ENCODE assay signal across 21 mouse cellular contexts in genomic region chr15:57302710-57303109, GRCm38 (mm10).
A peak's percentile ranks its signal among the peaks of the same experiment; 100 is the strongest.
DNase-seq lines count a peak whose midpoint lies in the region; ATAC-seq and TF ChIP-seq lines count a peak whose summit lies in the region.
"Had no signal": no experiment of that assay in that cellular context is flagged by ENCODE, and none has a peak within 500 bp of the region (broad histone marks: within the 10 kb centered on the region; RNA-seq: fewer than 3 reads in every experiment).

No protein-coding gene starts in this region.

- no peak for ATAC-seq in forebrain, embryonic 14.5 days
- ATAC-seq in forebrain, embryonic 11.5 days (replicated peaks; ENCODE audit: low FRiP score) = no peak
- ATAC-seq in hindbrain, postnatal 0 days = no peak
- no peak for ATAC-seq in hindbrain, embryonic 14.5 days (ENCODE audit: low FRiP score)
- ATAC-seq: inflammation-experienced regulatory T-cells, adult 6 months; intestine, postnatal 0 days had no signal

- H3K36me3 ChIP-seq in forebrain, embryonic 14.5 days (ENCODE audit: control insufficient read depth, insufficient read depth, low read length) = no peaks in the 10 kb centered on the region
- no peaks in the 10 kb centered on the region for H3K36me3 ChIP-seq in forebrain, embryonic 11.5 days (ENCODE audit: control insufficient read depth, insufficient read depth, low read length)
- H3K36me3 ChIP-seq in hindbrain, postnatal 0 days (ENCODE audit: insufficient read depth, low read length) = no peaks in the 10 kb centered on the region
- no peaks in the 10 kb centered on the region for H3K36me3 ChIP-seq in hindbrain, embryonic 14.5 days (replicated peaks; ENCODE audit: control insufficient read depth, insufficient read depth)
- H3K36me3 ChIP-seq: embryonic facial prominence, embryonic 15.5 days; heart, embryonic 15.5 days; hindbrain, embryonic 10.5 days; hindbrain, embryonic 15.5 days had no signal

- no peak overlapping the region for H3K27ac ChIP-seq in forebrain, embryonic 14.5 days (ENCODE audit: low read depth, low read length)
- H3K27ac ChIP-seq in forebrain, embryonic 11.5 days (ENCODE audit: low read depth, low read length) = no peak overlapping the region
- no peak overlapping the region for H3K27ac ChIP-seq in hindbrain, postnatal 0 days
- no peak overlapping the region for H3K27ac ChIP-seq in hindbrain, embryonic 14.5 days
- H3K27ac ChIP-seq: embryonic facial prominence, embryonic 15.5 days; heart, adult 2 months; heart, embryonic 15.5 days; hindbrain, embryonic 10.5 days; hindbrain, embryonic 15.5 days had no signal

- H3K9me3 ChIP-seq in forebrain, embryonic 14.5 days (replicated peaks; ENCODE audit: control insufficient read depth, low read length) = no peaks in the 10 kb centered on the region
- no peaks in the 10 kb centered on the region for H3K9me3 ChIP-seq in forebrain, embryonic 11.5 days (ENCODE audit: control insufficient read depth, low read length)
- H3K9me3 ChIP-seq in hindbrain, postnatal 0 days (ENCODE audit: low read length) = no peaks in the 10 kb centered on the region
- H3K9me3 ChIP-seq in hindbrain, embryonic 14.5 days (ENCODE audit: control insufficient read depth, low read length) = no peaks in the 10 kb centered on the region
- H3K9me3 ChIP-seq: embryonic facial prominence, embryonic 15.5 days; heart, embryonic 15.5 days; hindbrain, embryonic 10.5 days; hindbrain, embryonic 15.5 days had no signal

- no peaks in the 10 kb centered on the region for H3K4me1 ChIP-seq in forebrain, embryonic 14.5 days (ENCODE audit: control insufficient read depth, insufficient read depth, low read length)
- no peaks in the 10 kb centered on the region for H3K4me1 ChIP-seq in forebrain, embryonic 11.5 days (replicated peaks; ENCODE audit: control insufficient read depth, insufficient read depth, low read length)
- no peaks in the 10 kb centered on the region for H3K4me1 ChIP-seq in hindbrain, postnatal 0 days (ENCODE audit: insufficient read depth, low read length)
- H3K4me1 ChIP-seq in hindbrain, embryonic 14.5 days (replicated peaks; ENCODE audit: control insufficient read depth, insufficient read depth, low read length) = no peaks in the 10 kb centered on the region
- H3K4me1 ChIP-seq: embryonic facial prominence, embryonic 15.5 days; heart, embryonic 15.5 days; hindbrain, embryonic 10.5 days; hindbrain, embryonic 15.5 days had no signal

- no peak overlapping the region for H3K4me3 ChIP-seq in forebrain, embryonic 14.5 days (ENCODE audit: low read depth, low read length)
- no peak overlapping the region for H3K4me3 ChIP-seq in forebrain, embryonic 11.5 days (ENCODE audit: low read depth, low read length)
- H3K4me3 ChIP-seq in hindbrain, postnatal 0 days (ENCODE audit: low read length) = no peak overlapping the region
- no peak overlapping the region for H3K4me3 ChIP-seq in hindbrain, embryonic 14.5 days (replicated peaks; ENCODE audit: low read length)
- H3K4me3 ChIP-seq: embryonic facial prominence, embryonic 15.5 days; erythroblast, embryonic 14.5 days; heart, adult 2 months; heart, embryonic 15.5 days; hindbrain, embryonic 10.5 days; hindbrain, embryonic 15.5 days had no signal

- WGBS in forebrain, embryonic 14.5 days = 69% methylated on average over 1 of the region's 1 CpGs
- whole genome bisulfite sequencing in forebrain, embryonic 11.5 days = 81% methylated on average over 1 of the region's 1 CpGs
- 73% methylated on average over 1 of the region's 1 CpGs for whole genome bisulfite sequencing in hindbrain, postnatal 0 days
- WGBS in hindbrain, embryonic 14.5 days = 84% methylated on average over 1 of the region's 1 CpGs

- H3K9ac ChIP-seq in forebrain, embryonic 14.5 days (ENCODE audit: low read length) = no peak overlapping the region
- H3K9ac ChIP-seq in forebrain, embryonic 11.5 days (ENCODE audit: low read length) = no peak overlapping the region
- no peak overlapping the region for H3K9ac ChIP-seq in hindbrain, postnatal 0 days (replicated peaks; ENCODE audit: low read length)
- H3K9ac ChIP-seq in hindbrain, embryonic 14.5 days = no peak overlapping the region
- H3K9ac ChIP-seq: embryonic facial prominence, embryonic 15.5 days; heart, embryonic 15.5 days; hindbrain, embryonic 15.5 days had no signal

- DNase-seq in forebrain, embryonic 14.5 days (ENCODE audit: low spot score) = peak; percentile 7
- no peak for DNase-seq in forebrain, embryonic 11.5 days (ENCODE audit: low spot score)
- peak; percentile 6 for DNase-seq in hindbrain, postnatal 0 days (ENCODE audit: low spot score)
- no peak for DNase-seq in hindbrain, embryonic 14.5 days (ENCODE audit: low spot score)
- peak; percentile 6 for DNase-seq in brain, adult 2 months (ENCODE audit: low read depth, low spot score)
- peak; percentile 4 for DNase-seq in mesoderm, embryonic 11.5 days (ENCODE audit: low read depth, low spot score)
- no peak for DNase-seq in ovary, postnatal 36 days (ENCODE audit: low spot score)
- DNase-seq: adrenal gland, postnatal 10 days; cerebellum, adult 2 months; cerebellum, postnatal 10 days; gastrocnemius, postnatal 14 days; heart, adult 2 months; heart, postnatal 14 days had no signal

- no peak for TF ChIP-seq CTCF in hindbrain, postnatal 0 days (IDR thresholded peaks at IDR 0.05; ENCODE audit: low read depth)

- no peaks in the 10 kb centered on the region for H3K27me3 ChIP-seq in forebrain, embryonic 14.5 days (replicated peaks; ENCODE audit: control insufficient read depth, insufficient read depth, low read length)
- no peaks in the 10 kb centered on the region for H3K27me3 ChIP-seq in forebrain, embryonic 11.5 days (ENCODE audit: control insufficient read depth, insufficient read depth, low read length)
- H3K27me3 ChIP-seq in hindbrain, postnatal 0 days (ENCODE audit: insufficient read depth, low read length) = no peaks in the 10 kb centered on the region
- H3K27me3 ChIP-seq in hindbrain, embryonic 14.5 days (ENCODE audit: control insufficient read depth, insufficient read depth, low read length) = no peaks in the 10 kb centered on the region
- H3K27me3 ChIP-seq: embryonic facial prominence, embryonic 15.5 days; heart, embryonic 15.5 days; hindbrain, embryonic 15.5 days had no signal

- H3K4me2 ChIP-seq in forebrain, embryonic 14.5 days (ENCODE audit: low read length) = no peak overlapping the region
- no peak overlapping the region for H3K4me2 ChIP-seq in forebrain, embryonic 11.5 days (ENCODE audit: low read depth, low read length, severe bottlenecking)
- no peak overlapping the region for H3K4me2 ChIP-seq in hindbrain, postnatal 0 days (ENCODE audit: low read depth, low read length)
- no peak overlapping the region for H3K4me2 ChIP-seq in hindbrain, embryonic 14.5 days (replicated peaks)
- H3K4me2 ChIP-seq: embryonic facial prominence, embryonic 15.5 days; heart, embryonic 11.5 days; heart, embryonic 15.5 days; hindbrain, embryonic 15.5 days had no signal

Comparison
In these comparisons a context has a peak if more than half of its experiments do, and no peak if none do; other contexts are left out.
1. DNase-seq: peak in forebrain, embryonic 14.5 days (single experiment), hindbrain, postnatal 0 days (single experiment), brain, adult 2 months (single experiment) and mesoderm, embryonic 11.5 days (single experiment); none in forebrain, embryonic 11.5 days (single experiment), hindbrain, embryonic 14.5 days (single experiment) and ovary, postnatal 36 days (single experiment).